Mouse (Mus musculus): ENCODE measurements around the gene Tpt1.
A peak's percentile ranks its signal among the peaks of the same experiment; 100 is the strongest.

Tpt1 gene

DNA sequence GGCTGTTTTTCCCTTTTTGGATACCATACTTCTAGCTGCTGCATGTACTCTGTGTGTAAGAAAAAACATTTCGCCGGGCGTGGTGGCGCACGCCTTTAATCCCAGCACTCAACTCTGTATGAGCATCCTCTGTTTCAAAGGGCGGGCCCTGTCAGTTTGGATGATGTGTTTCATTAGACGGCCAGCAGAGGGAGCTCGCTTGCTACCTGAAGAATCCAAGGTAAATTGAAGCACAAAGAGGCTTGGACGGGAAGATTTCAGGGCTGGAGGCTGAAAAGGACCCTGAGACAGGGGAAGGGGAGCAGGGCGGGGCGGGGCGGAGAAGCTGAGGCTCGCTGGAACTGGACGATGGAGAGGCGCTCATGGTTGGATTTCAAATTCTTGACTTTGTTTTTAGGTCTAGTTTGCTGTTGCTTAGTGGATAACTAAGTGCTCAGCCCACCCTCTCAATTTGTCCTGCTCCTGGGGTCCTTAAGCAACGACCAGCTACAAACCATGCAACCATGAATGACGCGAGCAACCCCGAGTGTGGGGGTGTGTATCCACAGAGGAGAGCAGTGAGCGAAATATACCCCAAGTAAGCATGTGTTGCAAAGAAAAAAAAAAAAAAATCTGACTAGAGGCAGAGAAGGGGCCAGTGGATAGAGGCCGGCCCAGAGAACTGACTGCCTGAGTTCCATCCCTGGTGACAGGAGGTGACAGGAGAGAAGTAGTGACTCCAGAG, 31.6 kb downstream of the Tpt1 start:
- DNase-seq (ENCODE audit: low read depth, low spot score) = peak; percentile 91

DNA sequence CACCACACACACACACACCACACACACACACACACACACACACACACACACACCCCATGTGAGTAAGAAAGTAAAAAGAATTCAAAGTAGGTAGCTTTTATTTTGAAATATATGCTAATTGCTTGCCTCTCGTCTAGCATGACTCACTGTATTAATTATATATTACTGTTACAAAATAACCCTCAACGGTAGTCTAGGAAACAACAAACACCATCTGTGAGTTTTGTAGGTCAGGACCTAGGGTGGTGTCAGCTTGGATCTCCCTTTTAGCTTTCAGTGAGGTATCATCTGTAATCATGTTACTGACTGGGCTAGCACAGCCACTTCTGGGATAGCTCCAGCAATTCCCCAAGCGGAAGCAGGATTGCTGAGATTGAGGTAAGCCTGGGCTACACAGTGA, 32.4 kb downstream of the Tpt1 start:
- no peak for DNase-seq (ENCODE audit: low read depth, low spot score)

DNA sequence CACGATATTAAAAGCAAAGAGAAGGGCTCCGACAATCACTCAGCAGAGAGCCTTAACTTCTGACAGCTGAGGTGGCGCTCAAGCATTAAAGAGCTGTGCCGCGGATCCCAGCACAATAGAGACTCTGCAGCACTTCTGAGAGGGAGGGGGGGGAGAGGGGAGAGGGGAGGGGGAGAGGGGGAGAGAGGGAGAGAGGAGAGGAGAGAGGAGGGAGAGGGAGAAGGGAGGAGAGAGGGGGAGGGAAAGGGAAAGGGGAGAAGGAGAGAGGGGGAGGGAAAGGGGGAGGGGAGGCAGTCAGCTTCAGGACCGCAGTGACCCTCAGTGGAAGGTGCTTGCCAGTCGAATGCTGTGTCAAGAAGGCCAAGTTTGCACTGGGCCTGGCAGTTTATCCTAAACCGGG, 34.1 kb downstream of the Tpt1 start:
- DNase-seq (ENCODE audit: low read depth, low spot score) = no peak

DNA sequence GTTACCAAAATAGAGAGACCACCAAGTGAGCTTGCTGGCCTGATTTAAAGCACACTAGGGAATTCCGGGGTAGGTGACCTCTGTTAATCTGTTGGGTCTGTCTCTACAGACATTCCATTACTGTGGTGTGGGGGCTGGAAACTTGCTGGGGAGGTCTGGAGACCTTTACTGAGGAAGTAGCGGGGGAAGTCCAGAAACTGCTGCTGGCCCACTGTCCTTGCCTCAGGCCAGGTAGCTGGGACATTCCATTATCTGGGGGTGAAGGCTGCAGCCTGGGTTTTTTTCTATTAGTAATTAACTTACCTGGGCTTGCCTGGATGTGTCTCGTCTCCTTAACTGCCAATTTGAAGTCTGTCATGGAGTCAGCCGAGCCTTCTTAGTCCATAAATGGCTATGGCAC, 37.0 kb downstream of the Tpt1 start:
- no peak for DNase-seq (ENCODE audit: low read depth, low spot score)

DNA sequence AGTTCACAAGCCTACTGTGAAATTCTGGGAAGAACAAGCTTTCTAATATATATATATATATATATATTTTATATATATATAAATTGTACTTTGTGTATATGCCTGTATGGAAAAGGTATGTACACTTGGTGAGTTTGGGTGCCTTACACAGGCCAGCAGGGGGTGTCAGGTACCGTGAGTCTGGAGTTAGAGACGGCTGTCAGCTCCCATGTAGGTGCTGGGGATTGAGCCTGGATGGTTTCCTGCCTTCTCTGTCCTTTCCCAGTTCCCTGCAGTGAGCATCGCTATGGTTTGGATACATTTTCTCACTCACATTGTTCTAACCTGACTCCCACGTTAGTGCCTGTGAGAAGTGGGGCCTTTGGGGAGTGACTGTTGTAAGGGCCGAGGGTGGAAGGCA, 38.4 kb downstream of the Tpt1 start:
- DNase-seq (ENCODE audit: low read depth, low spot score) = no peak

DNA sequence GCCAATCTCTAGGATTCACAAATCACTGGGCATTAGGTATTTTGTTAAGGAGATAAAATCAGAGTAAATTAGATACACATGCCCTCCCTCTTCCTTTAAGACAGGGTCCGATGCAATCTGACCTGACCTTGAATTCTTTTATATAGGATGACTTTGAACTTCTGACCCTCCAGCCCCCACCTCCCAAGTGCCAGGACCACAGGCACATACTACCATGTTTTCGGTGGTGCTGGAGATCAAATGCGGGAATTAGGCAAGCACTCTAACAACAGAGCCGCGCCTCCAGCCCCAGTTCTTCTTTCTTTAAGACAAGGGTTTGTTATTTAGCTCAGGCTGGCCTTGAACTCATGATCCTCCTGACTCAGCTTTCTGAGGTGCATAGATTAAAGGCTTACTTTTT, 39.0 kb downstream of the Tpt1 start:
- no peak for DNase-seq (ENCODE audit: low read depth, low spot score)

DNA sequence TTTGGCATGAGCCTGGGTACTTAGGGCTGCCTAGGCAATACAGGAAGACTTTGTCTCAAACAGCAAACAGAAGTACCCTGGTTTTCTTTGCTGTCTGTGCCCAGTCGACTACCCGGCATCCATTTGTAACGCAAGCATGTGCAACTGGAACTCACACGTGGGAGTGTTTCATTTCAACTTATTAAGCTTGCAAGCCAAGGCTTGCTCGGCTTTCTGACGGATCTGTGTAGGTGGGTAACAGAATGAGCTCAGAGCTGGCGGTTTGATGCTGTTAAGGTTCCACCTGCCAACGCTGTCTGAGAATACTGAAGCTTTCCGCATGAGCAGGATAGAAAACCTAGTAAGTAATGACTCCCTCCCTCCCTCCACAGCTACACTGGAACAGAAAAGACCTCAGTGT, 47.2 kb downstream of the Tpt1 start:
- DNase-seq (ENCODE audit: low read depth, low spot score) = no peak

All from 3T3-L1 (cell line).